Mouse (Mus musculus) liver, adult (tissue): ENCODE results near the gene Usp39.

Source experiments
- GATA4 ChIP-seq: IDR thresholded peaks from 2 replicates; pipeline ENCODE4 v1.6.1; 2014; ENCODE audit warnings: mild to moderate bottlenecking, low read length; ENCODE audit not compliant: insufficient replicate concordance

Usp39 gene

DNA sequence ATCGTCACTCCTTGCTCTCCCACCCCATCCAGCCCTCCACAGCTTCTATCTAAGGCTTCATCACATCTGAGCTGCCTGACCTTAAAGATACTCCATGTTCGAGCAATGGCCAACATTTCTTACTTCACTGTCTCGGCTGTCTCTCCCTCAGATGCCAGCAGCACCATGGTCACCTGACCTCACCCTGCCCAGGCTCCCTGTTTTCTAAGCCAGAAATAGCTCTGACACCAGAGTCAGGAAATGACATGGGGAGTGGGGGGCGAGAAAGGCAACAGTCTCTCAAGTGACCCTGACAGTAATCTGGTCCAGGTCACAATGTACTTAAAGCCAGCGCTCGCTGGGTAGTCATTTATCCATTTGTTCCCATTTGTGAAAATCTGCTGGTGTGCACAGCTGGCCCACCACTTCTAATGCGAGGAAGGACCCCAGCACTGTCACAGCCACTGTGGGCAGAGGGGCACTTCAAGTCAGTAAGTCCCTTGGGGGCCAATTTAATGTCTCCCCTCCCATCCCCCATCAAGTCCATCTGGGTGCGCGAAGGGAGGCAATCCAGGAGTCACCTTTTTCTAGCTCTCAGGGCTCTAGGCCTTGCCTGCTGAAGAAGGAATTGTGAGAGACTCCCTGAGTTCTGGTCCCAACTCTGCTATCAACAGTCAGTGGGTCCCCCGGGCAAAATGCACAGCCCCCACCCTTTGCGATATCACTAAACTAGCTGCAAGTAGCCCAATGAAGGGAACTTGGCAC is 31.7 kb downstream of the Usp39 start:
- TF ChIP-seq GATA4 = no peak

DNA sequence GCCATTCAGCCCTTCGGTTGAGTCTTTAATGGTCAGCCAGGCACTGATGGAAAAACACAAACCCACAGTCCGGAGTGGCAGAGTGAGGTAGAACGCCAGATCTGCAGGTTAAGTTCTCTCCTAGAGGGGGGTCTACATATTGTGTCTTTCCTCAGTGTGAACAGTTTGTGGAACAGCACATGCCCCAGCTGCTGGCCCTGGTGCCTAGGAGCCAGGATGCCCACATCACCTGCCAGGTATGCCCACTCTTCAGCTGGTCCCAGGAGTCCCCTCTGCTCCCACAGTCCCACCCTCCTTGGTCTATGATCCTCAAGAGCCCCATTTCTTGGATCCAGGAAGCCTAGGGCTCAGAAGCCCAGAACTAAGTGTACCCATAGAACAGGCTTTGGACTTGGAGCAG is 32.8 kb downstream of the Usp39 start:
- no peak for TF ChIP-seq GATA4

DNA sequence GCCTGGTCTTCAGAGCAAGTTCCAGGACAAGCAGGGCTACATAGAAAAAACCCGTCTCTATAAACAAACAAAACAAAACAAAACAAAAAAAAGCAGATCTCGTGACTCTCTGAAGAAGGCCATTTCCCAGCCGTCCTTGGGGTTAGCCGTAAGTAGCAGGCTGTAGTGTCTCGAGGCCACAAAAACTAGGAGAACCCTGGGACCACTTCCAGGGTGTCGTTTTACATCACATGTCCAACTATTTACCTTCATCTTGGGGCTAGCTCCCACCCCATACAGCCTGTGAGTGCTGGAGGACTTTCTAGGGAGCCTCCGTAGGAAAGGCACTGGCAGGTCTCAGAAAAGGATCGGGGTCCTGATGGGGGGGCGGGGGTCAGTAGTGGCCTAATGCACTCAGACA is 41.5 kb downstream of the Usp39 start:
- TF ChIP-seq GATA4 = no peak

DNA sequence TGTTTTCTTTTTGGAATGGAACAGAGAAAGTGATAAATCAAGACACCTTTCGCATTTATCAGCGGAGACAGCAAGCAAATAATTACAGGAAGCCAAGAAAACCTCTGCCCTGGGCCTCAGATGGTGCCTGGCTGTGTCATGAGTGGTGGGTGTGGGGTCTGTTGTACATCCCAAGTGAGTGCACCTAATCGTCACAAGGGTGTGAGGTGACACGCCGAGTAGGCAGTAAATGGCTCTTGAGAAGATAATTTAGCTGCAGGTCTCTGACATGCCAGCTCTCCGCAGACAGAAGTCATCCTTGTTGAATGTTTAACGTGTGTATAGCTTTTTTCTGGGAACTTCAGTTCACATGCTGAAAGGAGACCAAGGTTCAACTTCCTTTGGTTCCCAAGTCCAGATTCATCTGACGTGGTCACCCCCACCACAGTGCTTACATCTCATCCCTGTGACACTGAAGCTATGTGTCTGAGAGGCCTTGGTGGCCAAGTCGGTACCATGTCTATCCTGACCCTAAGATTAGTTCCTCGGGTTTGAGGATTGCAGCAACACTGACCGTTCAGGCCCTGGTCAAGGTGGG is 42.5 kb downstream of the Usp39 start:
- no peak for TF ChIP-seq GATA4

DNA sequence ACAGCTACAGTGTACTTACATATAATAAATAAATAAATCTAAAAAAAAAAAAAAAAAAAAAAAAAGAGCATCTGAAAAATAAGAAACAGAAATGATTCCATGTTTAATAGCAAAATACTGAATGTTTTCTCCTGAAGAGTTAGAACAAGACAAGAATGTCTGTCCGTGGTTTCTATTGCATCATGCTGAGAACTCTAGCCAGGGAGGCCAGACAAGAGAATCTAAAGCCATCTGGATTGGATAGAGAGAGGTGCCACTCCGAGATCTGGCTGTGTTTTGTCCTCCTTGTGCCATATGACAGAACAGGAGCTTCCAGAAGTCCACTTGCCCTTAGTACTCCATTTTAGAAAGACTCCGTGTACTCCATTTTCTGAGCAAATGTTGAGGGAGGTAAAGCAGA is 47.2 kb downstream of the Usp39 start:
- TF ChIP-seq GATA4 = no peak

DNA sequence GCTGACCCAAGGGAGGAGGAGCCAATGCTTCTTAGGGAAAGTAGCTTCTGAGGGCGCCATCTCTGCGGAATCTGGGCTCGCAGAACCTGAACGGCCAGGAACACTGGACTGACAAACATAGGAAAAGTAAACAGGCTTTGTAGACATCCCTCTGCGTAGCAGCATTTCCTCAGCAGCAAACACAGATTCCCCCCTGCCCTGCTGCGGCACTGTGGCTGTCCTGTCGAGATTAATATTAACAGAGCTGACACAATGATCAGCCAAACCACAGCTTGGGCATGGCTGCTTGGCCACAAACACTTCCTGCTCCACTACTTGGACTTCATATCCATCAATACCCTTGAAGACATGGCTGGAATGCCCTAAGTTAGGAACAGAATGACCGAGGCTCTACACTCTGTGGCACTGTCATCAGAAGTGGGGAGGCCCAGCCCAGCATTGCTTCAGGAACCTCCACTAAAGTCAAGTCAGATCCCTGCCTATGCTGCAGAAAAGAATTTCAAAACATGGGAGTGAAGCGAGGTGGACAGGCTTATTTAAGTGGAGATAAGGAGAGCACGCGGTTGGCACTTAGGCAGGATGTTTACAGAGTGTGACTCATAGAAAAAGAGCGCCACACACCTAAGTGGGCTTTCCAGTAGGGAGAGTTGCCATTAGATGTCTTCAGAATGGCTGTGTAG is 51.9 kb downstream of the Usp39 start:
- TF ChIP-seq GATA4 = no peak

DNA sequence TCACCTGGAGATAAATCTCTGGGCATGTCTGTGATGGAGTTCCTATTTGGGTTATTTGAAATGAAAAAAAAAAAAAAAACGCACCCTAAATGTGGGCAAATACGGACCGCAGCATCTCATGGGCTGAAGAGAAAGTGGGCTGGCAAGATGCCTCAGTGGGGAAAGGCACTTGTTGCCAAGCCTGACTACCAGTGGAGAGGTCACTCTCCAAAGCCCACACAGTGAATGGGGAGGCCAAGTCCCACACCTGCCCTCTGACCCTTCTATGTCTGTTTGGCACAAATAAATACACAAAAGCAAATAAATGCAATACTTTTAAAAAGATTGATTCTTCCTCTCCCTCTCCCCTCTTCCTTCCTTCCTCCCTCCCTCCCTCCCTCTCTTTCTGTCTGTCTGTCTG is 55.5 kb downstream of the Usp39 start:
- no peak for TF ChIP-seq GATA4

DNA sequence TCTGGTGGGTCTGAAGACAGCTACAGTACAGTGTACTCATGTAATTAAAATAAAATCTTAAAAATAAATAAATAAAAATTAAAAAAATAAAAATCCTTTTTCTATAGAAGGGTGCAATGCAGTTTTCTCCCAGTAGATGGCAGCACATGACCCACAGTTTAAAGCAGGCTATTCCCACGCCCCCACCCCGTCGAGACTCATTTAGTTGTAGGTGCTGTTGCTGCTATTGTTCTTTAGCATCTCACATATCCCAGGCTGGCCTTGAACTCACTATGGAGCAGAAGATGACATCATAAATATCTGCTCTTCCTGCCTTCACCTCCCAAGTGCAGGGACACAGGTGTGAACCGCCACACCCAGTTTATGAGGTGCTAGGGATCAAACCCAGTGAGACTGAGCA is 61.1 kb downstream of the Usp39 start:
- no peak for TF ChIP-seq GATA4

DNA sequence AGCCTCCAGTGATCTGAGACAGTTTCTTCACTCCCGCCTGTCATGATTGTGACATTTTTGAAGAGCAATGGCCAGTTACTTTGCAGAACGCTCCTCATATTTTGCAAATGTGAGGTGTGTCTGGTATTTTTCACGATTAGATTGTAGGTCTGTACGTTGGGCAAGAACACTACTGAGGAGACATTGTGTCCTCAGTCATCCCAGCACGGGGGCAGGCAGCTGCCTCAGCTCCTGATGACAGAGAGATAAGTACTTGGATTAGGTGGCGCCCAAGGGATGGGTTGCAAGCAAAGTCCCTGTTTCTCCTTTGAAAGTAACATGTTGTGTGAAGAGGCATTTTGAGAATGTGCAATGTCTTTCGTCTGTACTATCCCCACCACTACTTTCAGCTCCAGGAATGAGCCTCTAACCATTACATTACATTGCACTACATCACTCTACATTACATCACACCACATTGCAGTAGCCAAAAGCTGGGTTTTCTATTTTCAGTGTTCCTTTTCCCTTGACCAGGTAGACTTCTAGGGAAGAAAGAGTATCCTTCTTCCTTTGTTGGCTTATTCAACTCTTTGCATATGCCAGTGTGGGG is 64.5 kb downstream of the Usp39 start:
- no peak for TF ChIP-seq GATA4

DNA sequence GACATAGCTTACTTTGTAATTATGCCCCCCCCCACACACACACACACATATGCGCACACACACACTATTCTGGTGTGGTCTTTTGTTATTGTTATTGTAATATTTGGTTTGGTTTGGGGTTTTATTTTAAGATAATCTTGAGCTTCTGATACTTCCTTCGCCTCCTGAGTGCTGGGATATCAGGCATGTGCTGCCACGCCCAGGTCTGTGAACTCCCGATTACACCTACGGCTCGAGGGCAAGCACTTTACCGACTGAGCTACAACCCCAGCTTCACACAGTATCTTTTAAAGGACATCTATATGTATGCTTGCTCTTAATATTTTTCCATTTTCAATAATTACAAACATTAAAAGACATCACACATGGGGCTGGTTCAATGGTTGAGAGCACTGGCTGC is 65.5 kb downstream of the Usp39 start:
- no peak for TF ChIP-seq GATA4

DNA sequence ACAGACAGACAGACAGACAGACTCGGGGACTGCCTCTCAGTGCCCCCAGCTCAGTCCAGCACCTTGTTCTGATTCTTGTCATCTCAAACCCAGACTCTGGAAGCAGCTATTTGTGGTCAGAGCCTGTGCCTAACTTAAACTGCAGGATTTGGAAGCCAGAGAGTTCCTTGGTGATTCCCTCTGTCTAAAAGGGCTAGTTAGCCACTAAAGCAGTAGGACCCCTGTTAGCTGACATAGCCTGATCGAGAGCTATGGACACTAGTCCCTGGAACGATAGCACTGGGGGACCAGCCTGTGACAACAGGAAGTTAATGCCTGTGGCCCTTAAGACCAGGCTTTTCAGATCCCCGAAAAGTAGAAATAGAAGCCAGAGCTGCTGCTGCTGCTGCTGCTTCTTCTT is 66.1 kb downstream of the Usp39 start:
- TF ChIP-seq GATA4 = no peak

DNA sequence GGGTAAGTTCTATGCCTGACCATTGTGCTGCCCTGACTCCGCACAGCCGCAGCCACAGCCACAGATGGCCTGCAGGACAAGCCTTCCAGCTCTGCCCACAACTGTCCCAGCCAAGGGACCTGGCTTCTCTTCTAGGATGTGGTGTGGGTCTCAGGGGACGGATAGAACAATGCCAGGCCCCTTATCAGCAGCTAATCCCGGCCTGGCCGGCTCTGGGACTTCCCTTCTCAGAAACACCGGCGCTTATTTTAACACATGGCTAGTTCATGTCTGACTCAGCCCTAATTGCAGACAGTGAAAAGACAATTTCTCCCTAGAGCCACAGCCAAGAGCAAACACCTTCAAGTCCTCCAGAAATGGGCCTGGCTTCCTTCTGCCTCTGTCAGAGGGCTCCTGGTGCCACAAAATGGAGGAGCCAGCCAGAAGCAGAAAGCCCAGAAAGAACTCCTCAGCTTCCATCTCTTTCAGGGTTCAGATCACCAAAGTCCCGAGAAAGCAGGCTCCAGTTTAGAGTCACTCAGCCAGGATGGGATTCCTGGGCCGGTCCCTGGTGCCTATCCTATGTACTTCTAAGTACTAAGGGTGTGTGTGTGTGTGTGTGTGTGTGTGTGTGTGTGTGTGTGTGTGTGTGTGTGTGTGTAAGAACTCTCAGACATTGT is 67.3 kb downstream of the Usp39 start:
- peak; percentile 62; the same call in 1 of the 2 replicates for TF ChIP-seq GATA4

DNA sequence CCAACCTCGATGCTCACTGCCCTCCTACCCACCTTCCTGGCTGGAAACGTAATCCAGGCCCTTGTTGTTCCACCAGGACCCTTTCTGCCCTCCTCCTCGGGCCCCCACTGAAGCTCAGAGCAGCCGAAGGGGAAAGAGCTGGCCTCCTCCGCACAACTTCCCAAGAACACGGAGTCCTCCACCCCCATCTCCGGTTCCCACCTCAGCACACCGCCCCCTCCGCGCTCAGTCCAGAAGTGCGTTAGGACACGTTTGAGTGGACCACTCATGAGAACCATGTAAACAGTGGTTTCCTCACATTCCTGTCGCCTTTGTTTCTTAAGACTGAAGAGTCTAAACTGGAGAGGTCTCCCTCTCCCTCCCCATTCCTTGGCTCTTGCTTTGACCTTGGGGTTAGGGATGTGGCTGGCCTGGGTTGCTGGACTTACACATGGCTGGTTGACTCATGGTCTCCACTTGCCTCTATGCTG is 68.0 kb downstream of the Usp39 start:
- no peak for TF ChIP-seq GATA4

DNA sequence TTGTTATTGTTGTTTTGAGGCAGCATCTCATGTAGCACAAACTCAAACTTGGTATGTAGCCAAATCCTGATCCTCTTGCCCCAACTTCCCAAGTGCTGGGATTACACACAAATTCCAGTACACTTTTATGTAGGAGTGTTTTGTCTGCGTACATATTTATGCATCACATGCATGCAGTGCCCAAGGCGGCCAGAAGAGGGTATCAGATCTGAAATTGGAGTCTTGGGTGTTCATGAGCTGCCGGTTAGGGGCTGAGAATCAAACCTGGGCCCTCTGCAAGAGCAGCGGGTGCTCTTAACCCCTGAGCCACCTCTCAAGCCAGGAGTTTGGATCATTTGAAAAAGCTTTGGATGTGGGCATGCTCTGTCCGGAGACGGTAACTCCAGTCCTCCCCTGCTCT is 68.8 kb downstream of the Usp39 start:
- no peak for TF ChIP-seq GATA4

DNA sequence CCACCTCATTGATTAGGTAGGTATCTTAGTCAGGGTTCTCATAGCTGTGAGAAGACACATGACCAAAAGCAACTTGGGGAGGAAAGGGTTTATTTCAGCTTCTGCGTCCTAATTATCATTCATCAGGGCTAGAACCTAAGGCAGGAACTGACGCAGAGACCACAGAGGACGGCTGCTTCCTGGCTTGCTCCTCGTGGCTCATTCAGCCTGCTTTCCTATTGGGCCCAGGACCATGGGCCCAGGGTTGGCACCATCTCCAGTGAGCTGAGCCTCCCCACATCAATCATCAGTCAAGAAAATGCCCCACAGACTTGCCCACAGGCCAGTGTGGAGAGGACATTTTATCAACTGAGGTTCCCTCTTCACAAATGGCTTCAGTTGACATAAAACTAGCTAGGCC is 69.5 kb downstream of the Usp39 start:
- no peak for TF ChIP-seq GATA4
